Mouse (Mus musculus): ENCODE measurements around the gene Hs3st4.

The Hs3st4 gene

DNA sequence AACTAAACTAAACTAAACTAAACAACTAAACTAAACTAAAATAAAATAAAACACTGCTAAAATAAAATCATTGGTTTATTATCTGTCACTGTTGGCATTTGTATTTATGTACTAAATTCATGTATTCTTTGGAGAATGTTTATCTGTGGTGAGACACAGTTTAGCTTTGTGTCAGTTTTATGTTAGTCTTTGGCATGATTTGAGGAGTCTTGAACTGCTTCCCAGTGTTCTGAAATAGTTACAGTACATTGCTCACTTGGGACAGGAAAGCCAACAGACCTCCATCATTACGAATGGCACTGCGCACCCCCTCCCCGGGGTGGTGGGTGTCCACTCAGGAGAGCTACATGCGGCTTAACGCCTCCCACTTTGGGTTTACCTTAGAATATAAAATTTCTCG lies 158.6 kb downstream of the Hs3st4 start:
- no peak for DNase-seq

- no peak for DNase-seq
Observed at GRCm38 (mm10) chr7:124150901-124151300, 168.2 kb downstream of the Hs3st4 start.

DNA sequence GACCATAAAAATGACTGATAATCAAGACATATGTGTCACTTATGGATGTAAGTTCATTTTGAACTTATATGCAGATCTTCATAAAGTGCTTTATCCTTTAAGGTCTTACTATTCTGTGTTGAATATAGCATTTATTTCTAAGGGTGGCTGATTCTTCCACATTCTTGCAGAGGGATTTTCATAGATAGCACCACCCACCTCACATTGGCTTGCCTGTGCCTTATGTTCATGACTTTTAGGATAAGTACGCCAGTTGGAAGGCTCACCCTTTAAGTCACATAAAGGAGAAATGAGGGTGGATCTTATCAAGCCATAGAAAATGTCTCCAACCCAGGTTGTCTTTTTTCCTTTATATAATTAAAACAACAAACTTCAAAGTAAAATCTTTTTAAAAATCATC lies 180.6 kb downstream of the Hs3st4 start:
- no peak for DNase-seq

- peak; percentile 25 for DNase-seq
Observed at GRCm38 (mm10) chr7:124166229-124166628, 183.6 kb downstream of the Hs3st4 start.

DNA sequence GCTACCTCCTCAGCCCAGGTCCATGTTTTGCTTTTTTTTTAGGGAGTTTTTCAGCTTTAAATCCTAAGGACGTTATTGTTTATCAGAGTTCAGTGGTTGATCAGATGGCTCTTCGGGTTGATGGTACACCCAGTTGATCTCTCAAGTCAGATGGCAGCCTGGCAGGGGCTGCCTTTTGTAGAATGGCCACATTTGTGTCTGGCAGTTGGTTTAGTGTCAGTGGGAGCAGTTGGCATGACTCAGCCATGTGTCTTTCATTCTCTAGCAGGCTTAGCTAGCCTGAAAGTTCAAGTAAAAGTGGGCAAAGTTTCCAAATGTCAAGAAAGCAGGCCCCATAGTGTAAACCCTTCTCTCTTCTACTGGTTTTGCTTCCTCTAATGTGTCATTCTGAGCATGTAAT lies 186.1 kb downstream of the Hs3st4 start:
- DNase-seq: no peak

GRCm38 (mm10) chr7:124170001-124170400 lies 187.3 kb downstream of the Hs3st4 start:
- DNase-seq: no peak

GRCm38 (mm10) chr7:124171992-124172391 lies 189.3 kb downstream of the Hs3st4 start:
- peak; percentile 51 for DNase-seq

DNA sequence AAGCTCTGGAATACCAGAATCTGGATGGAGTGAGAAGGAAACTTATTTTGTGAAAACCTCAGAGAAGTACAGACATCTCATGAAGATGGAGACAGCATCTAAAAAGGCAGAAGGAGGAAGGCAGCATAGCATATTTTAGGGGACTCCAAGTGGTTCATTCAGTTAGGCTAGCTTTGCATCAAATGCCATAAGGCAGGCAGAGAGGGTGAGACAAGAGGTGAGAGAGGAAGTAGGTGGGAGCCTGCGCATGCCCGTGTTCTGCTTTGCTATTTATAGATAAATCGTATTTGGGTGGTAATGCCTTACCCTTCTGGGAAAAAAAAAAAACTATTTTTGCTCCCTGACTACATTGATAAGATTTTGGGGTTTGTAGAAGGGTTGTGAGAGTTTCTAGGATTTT lies 198.3 kb downstream of the Hs3st4 start:
- DNase-seq: no peak

GRCm38 (mm10) chr7:124184693-124185092 lies 202.0 kb downstream of the Hs3st4 start:
- no peak for DNase-seq

DNA sequence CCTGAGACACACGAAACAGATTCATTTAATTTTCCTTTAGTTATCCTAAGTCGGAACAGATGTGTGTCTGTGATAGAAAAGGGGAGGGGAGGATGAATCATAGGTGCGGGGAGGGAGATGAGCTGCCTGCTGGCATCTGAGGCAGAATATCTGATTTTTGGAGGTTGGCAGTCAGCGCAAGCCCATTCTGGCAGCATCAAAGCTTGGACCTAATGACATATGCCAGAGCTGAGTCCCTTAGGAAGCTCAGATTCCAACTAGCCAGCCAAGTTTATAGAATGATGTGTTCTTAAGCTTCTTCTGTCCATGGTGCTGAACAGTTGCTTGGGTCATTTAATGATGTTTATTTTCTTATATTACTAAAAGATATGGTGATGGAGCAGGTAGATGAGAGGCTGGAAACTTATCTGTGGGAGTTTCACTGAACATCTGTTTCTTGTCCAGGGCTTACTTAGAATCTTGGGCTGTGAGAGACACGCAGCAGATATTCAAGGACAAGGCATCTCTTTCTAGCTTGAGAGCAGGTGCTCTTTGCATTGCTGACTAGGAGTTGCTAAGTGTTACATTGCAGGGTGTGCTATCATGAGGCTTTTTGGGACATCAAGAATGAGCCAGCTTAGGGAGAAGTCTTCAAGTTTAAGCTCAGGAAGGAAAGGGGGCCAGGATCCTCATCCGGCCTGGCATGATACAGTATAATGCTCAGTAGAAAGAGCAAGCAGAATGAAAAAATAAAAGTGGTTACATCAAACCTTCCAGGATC lies 216.3 kb downstream of the Hs3st4 start:
- peak; percentile 68 for DNase-seq

DNA sequence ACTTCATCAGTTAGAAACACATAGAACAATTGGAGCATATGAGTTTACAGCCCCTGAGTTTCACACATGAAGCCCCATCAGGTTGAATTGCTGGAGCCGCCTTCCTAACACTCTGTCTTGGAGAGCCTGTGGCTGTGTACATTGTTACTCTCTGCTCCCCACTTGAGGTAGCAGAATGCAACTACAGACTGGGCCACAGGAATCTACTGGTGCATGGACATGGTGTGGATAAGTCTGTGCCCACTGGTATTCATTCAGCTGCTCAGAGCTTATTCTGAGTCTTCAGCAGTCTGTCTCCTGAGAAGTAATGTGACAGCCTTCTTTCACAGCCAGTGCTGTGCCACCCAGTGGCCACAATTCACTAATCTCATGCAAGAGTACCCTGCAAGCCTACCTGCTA lies 234.3 kb downstream of the Hs3st4 start:
- peak; percentile 18 for DNase-seq

DNA sequence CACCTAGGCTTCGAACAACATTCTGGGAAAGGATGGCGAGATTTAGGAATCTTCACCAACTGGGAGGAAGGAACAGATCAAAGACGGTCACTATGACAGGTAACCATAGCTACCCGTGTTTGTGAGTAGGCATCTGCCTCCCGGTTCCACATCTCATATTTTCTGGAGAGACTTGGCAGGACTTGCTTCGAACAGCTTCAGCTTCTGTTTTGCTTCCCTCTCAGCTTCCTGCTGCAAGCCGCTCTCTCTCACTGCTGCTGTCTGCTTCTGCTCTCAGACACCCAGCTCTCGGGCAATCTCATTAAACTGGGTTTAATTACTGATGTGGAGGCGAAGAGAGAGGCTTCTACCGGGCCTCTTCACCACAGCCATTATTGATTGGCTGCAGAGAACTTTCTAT lies 237.9 kb downstream of the Hs3st4 start:
- peak; percentile 74 for DNase-seq

DNA sequence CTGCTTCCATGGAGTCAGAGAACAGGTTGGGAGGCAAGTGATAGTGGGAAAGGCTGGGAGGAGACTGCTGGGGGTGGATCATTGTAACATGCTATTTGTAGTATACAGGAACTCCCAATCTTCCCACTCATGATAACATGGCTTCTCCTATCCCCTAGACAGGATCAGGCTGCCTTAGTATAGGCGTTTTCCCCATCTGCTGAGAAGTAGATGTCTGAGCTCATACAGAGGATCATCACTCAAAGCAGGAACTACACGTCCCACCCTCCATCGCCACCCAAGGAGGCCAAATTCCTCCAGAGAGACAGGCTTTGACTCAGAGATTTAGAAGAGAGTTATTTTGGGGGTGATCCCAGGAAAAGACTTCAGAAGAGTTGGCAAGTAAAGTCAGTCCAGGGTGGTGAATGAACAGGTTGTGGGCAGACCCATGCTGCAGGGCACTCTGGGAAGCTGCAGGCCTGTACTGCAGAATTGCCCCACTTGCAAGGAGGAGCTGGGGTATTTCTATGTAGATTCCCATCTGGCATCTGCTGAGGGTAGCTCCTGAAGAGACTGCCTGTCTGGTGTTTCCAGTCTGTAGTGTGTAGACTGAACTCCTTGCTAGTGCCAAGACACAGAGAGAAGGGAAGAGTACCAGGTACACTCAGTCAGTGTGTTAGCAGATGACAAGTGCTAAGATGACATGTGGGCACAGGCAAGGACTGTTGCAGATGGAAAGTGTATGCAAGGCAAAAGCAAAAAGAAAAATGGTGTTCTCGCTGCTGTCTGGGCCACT lies 255.4 kb downstream of the Hs3st4 start:
- peak; percentile 23 for DNase-seq

- DNase-seq: no peak
Observed at GRCm38 (mm10) chr7:124239903-124240647, 257.4 kb downstream of the Hs3st4 start.

DNA sequence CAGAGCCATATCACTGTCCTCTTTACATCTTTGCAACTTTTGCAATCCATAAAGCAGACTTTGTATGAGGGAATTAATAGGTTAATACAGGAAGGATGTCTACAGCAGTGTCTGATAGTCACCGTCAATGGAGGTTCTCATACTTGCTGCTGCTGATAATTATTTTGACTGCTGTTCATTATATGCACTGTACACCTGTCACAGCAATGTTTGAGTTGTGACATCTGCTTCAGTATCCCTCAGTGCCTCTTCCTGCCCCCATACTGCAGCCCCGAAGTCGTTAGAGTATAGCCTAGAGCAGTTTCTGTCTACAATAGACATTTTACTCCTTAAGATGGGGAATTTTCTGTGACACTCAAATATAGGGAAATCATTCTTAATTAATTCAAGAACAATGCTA lies 267.2 kb downstream of the Hs3st4 start:
- no peak for DNase-seq

DNA sequence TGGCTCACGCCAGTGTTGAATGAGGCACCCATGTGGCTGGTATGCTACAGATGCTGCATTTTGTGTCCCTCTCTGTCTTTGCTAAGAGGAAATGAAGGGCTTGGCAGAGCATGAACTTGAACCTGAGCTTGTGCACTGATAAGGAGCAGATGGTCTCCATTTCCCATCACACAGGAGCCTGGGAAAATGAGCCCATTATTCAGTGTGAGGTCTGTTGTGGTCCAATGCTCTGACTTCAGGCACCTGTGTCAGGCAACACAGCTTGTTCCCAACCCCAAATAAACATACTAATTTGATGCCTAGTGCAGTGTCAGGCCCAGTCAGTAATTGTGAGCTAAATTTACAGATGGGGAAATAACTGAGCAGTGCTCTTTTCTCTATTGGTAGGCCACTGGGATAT lies 267.9 kb downstream of the Hs3st4 start:
- DNase-seq: no peak

DNA sequence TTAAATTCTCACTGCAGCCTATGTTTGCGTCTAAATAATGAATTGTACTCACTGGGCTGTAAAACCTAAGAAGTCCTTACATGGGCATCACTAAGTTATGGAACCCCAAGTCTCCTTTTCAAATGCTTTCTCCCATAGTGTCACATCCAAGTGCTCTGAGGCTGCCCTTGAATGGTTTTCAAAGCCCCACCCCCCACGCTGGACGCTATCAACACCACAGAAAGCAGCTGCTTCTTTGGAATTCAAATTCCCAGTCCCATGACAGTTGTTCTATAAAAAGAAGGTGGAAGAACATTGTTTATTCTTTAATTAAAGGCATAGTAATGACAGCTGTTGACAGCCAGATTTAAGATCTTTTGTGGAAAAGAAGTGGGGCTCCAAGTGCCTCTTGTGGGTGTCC lies 275.8 kb downstream of the Hs3st4 start:
- DNase-seq: no peak

- no peak for DNase-seq
Observed at GRCm38 (mm10) chr7:124270734-124271133, 288.1 kb downstream of the Hs3st4 start.

GRCm38 (mm10) chr7:124289873-124290272 lies 307.2 kb downstream of the Hs3st4 start:
- no peak for DNase-seq

GRCm38 (mm10) chr7:124319451-124319850 lies 336.8 kb downstream of the Hs3st4 start:
- peak; percentile 84 for DNase-seq

GRCm38 (mm10) chr7:124335635-124336034 lies 353.0 kb downstream of the Hs3st4 start:
- DNase-seq: no peak

GRCm38 (mm10) chr7:124341510-124341909 lies 358.8 kb downstream of the Hs3st4 start:
- DNase-seq: no peak

DNA sequence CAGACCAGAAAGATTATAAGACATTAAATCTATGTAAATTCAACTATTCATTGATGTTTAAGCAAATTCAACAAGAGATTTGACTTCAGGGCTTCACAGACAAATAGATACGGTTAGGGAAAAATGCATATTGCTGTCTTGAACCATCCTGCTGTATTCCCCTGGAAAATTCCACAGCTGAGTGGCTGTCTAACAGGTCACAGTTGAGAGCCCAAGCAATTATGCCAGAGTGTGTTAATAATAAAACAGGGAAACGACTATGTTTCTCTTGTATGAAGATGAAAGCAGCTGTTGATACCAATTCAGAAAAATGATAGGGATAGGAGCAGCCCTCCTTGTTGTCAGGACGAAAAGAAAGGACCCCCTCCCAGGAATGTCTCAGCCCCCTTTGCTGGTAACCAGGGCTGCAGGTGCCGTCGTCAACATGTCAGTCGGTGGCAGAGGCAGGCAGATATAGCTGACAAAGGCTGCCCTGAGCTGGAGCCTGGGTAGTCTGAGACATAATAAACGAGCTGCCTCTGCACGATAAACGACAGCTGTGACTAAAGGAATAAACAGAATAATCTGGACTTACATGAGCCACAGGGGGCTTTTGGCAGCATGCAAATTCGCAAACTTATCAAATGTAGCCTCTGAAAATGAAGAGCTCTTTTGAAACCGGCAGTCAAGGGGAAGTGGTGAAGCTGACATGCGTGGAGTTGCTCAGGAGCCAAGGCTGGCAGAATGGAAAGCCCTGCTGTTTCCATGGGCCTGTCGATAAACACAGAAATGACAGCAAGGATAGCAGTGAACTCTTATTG lies 364.7 kb downstream of the Hs3st4 start:
- DNase-seq: peak; percentile 35

All from layer of hippocampus, adult 9-11 months (tissue).